Mouse (Mus musculus) midbrain, postnatal 0 days (tissue): ENCODE measurements around the gene Adam17. TPM values are rescaled to one million over a fixed set of nuclear protein-coding genes. Genes with fewer than 3 reads are reported as not detected.

Experiments used
- ATAC-seq: fragments of 200-750 bp; cut with Nextera tagmentation; 2 replicates; pipeline ENCODE4 v1.8.0; 2017; ENCODE audit warnings: moderate number of reproducible peaks, mild to moderate bottlenecking, moderate TSS enrichment, moderate library complexity; ENCODE audit not compliant: low FRiP score
- DNase-seq: peaks from one replicate; pipeline ENCODE4 v3.0.0-alpha.2; 2015; ENCODE audit warnings: low spot score
- H3K27ac ChIP-seq: fragments of 300-500 bp; sonication (generic); 2 replicates; pipeline ENCODE4 v1.5.1; 2014; ENCODE audit warnings: low read depth, mild to moderate bottlenecking, low read length, mixed read lengths
- H3K27me3 ChIP-seq: fragments of 300-500 bp; sonication (generic); 2 replicates; pipeline ENCODE4 v1.6.1; 2014; ENCODE audit warnings: low read length, control low read depth, mixed read lengths; ENCODE audit not compliant: insufficient read depth
- H3K36me3 ChIP-seq: fragments of 300-500 bp; sonication (generic); 2 replicates; pipeline ENCODE4 v1.6.1; 2014; ENCODE audit warnings: low read length, control low read depth, mixed read lengths; ENCODE audit not compliant: insufficient read depth
- H3K4me1 ChIP-seq: fragments of 300-500 bp; sonication (generic); 2 replicates; pipeline ENCODE4 v1.6.1; 2014; ENCODE audit warnings: mild to moderate bottlenecking, control low read depth, antibody characterized with exemption, low read length, mixed read lengths; ENCODE audit not compliant: insufficient read depth
- H3K4me2 ChIP-seq: fragments of 300-500 bp; sonication (generic); 2 replicates; pipeline ENCODE4 v1.6.1; 2014; ENCODE audit warnings: low read depth, mild to moderate bottlenecking, low read length, mixed read lengths; ENCODE audit not compliant: poor library complexity, severe bottlenecking
- H3K4me3 ChIP-seq: fragments of 300-500 bp; sonication (generic); 2 replicates; pipeline ENCODE4 v1.5.1; 2014; ENCODE audit warnings: low read depth, mild to moderate bottlenecking, low read length, moderate library complexity
- H3K9ac ChIP-seq: fragments of 300-500 bp; sonication (generic); replicated peaks from 2 replicates; pipeline ENCODE4 v1.6.1; 2014; ENCODE audit warnings: mild to moderate bottlenecking, low read length, moderate library complexity, mixed read lengths; ENCODE audit not compliant: poor library complexity, severe bottlenecking
- H3K9me3 ChIP-seq: fragments of 300-500 bp; sonication (generic); 2 replicates; pipeline ENCODE4 v1.6.1; 2016; ENCODE audit warnings: low read length, control low read depth
- CTCF ChIP-seq: IDR thresholded peaks from 2 replicates; pipeline ENCODE4 v1.5.1; 2016; ENCODE audit warnings: antibody characterized with exemption, mild to moderate bottlenecking
- WGBS: fragments of 180-500 bp; shearing (Covaris S2); extraction: QIAGEN DNeasy Blood & Tissue Kit; methylation state at CpG from one replicate; pipeline ENCODE4 v1.1.7; 2014; 5-methylcytosine and 5-hydroxymethylcytosine counted together
- polyA plus RNA-seq: library from polyadenylated mRNA; unstranded; fragments of >200 nt; fragmentation: Nextera tagmentation; extraction: Ambion mirVana; gene quantifications from 2 replicates; pipeline ENCODE4 v1.2.1, GENCODE M21; 2015
- total RNA-seq: library from RNA; depleted of rRNA; stranded (reverse); fragments of >200 nt; gene quantifications from 2 replicates; pipeline ENCODE4 v1.2.3, GENCODE M21; 2014; rRNA removed

Adam17 gene
- total and polyA plus RNA-seq, 2 experiments from 2014 or later = 10.3 to 17.0 TPM

DNA sequence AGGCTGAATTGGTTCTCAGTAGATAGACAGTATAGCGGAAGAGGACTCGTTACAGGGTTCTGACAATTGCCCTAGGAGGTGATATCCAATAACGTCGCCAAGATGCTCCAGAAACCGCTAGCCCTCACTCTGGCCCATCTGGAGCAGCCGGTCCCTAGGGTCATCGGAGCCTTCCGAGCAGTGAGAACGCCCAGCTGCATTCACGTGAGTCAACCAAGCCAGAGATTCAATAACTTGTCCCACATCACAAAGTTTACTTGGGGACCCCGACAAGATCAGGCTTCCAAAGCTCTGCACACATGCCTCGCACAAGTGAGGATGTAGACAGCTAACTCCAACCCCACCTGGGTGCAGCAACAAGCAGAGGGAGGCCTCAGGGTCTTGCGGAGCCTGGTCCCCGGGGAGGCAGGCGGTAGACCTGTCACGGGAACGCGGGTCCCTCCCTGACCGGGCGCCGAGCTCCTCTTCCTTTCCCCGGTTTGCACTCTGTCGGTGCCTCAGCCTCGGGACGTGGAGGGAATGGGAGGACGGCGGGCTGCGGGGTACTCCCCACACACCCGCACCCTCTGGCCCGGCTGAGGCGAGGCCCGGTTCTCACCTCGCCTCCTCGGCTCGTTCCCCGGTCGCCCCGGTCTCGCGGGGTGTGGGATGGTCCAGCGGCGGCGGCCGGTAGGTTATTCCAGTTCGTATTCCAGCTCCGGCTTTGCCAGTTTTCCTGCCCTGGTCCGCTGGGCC lies 87.8 kb downstream of the Adam17 start:
- Histone ChIP-seq H3K27ac (peak overlapping the region; percentile 63), H3K4me1 (peaks cover 14% of the 10 kb centered on the region), H3K9ac (peak overlapping the region; percentile 74), H3K36me3 (peaks cover 9% of the 10 kb centered on the region), H3K27me3 (no peaks in the 10 kb centered on the region), H3K9me3 (no peaks in the 10 kb centered on the region), H3K4me3 (peak overlapping the region; percentile 85), H3K4me2 (peak overlapping the region; percentile 87)
- ATAC-seq (peak; percentile 86), DNase-seq (peak; percentile 58)
- TF ChIP-seq CTCF = no peak
- WGBS = under 1% methylated on average over 44 of the region's 47 CpGs

DNA sequence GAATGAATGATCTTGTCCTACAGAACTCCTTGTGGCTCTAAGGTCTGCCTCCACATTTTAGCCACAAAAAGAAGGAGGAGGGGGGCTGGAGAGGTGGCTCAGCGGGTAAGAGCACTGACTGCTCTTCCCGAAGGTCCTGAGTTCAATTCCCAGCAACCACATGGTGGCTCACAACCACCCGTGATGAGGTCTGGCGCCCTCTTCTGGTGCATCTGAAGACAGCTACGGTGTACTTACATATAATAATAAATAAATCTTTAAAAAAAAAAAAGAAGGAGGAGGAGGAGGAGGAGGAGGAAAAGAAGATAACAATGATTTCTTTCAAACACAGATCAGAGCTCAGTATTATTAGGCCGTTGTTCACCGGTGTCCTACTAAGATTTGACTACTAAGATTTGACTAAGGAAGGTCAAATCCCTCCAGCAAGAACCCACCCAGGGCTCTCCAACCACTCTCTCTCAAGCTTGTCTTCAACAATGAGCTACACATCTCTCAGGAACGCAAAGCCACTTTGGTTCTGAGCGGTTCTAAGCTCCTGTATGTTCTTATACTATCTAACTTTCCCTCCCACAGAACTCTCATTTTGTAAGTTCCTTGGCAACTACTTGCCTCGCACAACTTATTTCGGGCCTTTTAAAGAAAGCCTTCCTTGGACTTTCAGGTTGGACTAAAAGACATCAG lies 88.5 kb downstream of the Adam17 start, which contains the start of gene Cpsf3:
Cpsf3 (plus strand) TSS at position 631 of the 681 bp plus-strand sequence.
- Histone ChIP-seq H3K4me1 (peaks cover 14% of the 10 kb centered on the region), H3K9ac (peak within 1 kb of the TSS; percentile 84), H3K4me3 (peak within 1 kb of the TSS; percentile 85), H3K36me3 (peaks cover 3% of the 10 kb centered on the region; the same call in 1 of the 2 replicates), H3K27ac (peak within 1 kb of the TSS; percentile 89), H3K27me3 (no peaks in the 10 kb centered on the region), H3K4me2 (peak within 1 kb of the TSS; percentile 87), H3K9me3 (no peaks in the 10 kb centered on the region)
- 53% methylated on average over 11 of the region's 11 CpGs for WGBS
- ATAC-seq = no peak
- no peak for DNase-seq
- TF ChIP-seq CTCF = peak; percentile 47

- DNase-seq (no peak), ATAC-seq (no peak)
- Histone ChIP-seq H3K4me1 (no peaks in the 10 kb centered on the region), H3K27me3 (no peaks in the 10 kb centered on the region), H3K4me3 (no peak overlapping the region), H3K36me3 (peaks cover under 1% of the 10 kb centered on the region; the same call in 1 of the 2 replicates), H3K9me3 (no peaks in the 10 kb centered on the region), H3K4me2 (no peak overlapping the region), H3K9ac (no peak overlapping the region), H3K27ac (no peak overlapping the region)
- no peak for TF ChIP-seq CTCF
- WGBS = 74% methylated on average over 1 of the region's 1 CpGs
These were observed 96.0 kb downstream of the Adam17 start for GRCm38 (mm10) chr12:21277352-21277864.

GRCm38 (mm10) chr12:21274446-21274845 lies 99.0 kb downstream of the Adam17 start:
- no peak for TF ChIP-seq CTCF
- Histone ChIP-seq H3K4me2 (no peak overlapping the region), H3K27ac (no peak overlapping the region), H3K9me3 (no peaks in the 10 kb centered on the region), H3K27me3 (no peaks in the 10 kb centered on the region), H3K36me3 (peaks cover 24% of the 10 kb centered on the region), H3K9ac (no peak overlapping the region), H3K4me1 (no peaks in the 10 kb centered on the region), H3K4me3 (no peak overlapping the region)
- DNase-seq (peak; percentile 15), ATAC-seq (no peak)
- 74% methylated on average over 7 of the region's 7 CpGs for WGBS

Other genes starting within 250 kb of the Adam17 start
- gene Cpsf3, start 88.2 kb downstream of the Adam17 start, total RNA-seq = 39.4 and 45.1 TPM in 2 replicates
- 69.1 and 69.6 TPM in 2 replicates for gene Cpsf3, start 88.2 kb downstream of the Adam17 start, polyA plus RNA-seq
- gene Itgb1bp1, start 87.3 kb downstream of the Adam17 start, total RNA-seq = 16.1 and 17.5 TPM in 2 replicates
- gene Itgb1bp1, start 87.3 kb downstream of the Adam17 start, polyA plus RNA-seq = 30.0 and 30.8 TPM in 2 replicates
- gene Iah1, start 57.2 kb downstream of the Adam17 start, total RNA-seq = 16.0 and 22.2 TPM in 2 replicates
- 19.8 and 24.1 TPM in 2 replicates for gene Iah1, start 57.2 kb downstream of the Adam17 start, polyA plus RNA-seq
- 675 and 762 TPM in 2 replicates for gene Ywhaq, start 44.0 kb upstream of the Adam17 start, total RNA-seq
- gene Ywhaq, start 44.0 kb upstream of the Adam17 start, polyA plus RNA-seq = 1,218 and 1,259 TPM in 2 replicates